Comparison of ENCODE assay signal across 12 mouse cellular contexts in the genomic region with DNA sequence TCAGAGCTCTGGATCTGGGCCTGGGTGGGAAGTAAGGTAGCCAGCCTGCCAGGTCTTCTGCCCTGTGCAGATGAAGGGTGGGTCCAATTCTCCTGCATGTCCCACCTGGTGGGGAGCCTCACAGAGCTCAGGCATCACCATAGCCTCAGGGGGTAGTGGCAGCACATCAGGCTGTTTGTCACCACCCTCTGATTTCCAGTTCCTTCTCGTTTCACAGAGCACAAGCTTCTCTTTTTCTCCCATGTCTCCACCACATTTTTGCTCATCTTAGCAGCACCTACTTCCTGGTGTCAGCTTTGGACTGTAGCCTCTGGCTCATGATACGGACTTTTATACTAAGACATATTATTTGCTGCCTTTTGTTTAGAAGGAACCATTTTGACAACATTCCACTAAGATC.
"Had no signal": no experiment of that assay in that cellular context is flagged by ENCODE, and none has a peak within 500 bp of the region (broad histone marks: within the 10 kb centered on the region; RNA-seq: fewer than 3 reads in every experiment).

No protein-coding gene starts in this region.

- H3K9ac ChIP-seq: liver, embryonic 13.5 days; midbrain, embryonic 13.5 days had no signal

- H3K27me3 ChIP-seq: liver, embryonic 13.5 days; midbrain, embryonic 13.5 days had no signal

- H3K4me3 ChIP-seq: liver, embryonic 13.5 days; midbrain, embryonic 13.5 days had no signal

- H3K9me3 ChIP-seq: liver, embryonic 13.5 days; midbrain, embryonic 13.5 days had no signal

- H3K36me3 ChIP-seq: liver, embryonic 13.5 days; midbrain, embryonic 13.5 days had no signal

- H3K27ac ChIP-seq: liver, embryonic 13.5 days; midbrain, embryonic 13.5 days had no signal

- H3K4me2 ChIP-seq: liver, embryonic 13.5 days; midbrain, embryonic 13.5 days had no signal

- ATAC-seq: intestine, embryonic 16.5 days; midbrain, embryonic 13.5 days; midbrain, embryonic 16.5 days had no signal

- DNase-seq: kidney, adult 18-20 months; kidney, adult 9 months; kidney, postnatal 14 days; kidney, postnatal 4 days; liver, embryonic 13.5 days; lung, adult 2 months; lung, postnatal 14 days; lung, postnatal 4 days; thymus, postnatal 36 days had no signal

- H3K4me1 ChIP-seq: liver, embryonic 13.5 days; midbrain, embryonic 13.5 days had no signal
